Mouse (Mus musculus) right cerebral cortex, postnatal 36 days (tissue): ENCODE data around the gene Plekha4.
A peak's percentile ranks its signal among the peaks of the same experiment; 100 is the strongest.

Experiments
- DNase-seq, 2 experiments: peaks; one replicate each; pipeline ENCODE4 v3.0.0; 2022; ENCODE audit warnings: low spot score in 2 of 2, mixed read lengths in 1 of 2

The Plekha4 gene

GRCm38 (mm10) chr7:45568601-45569473 lies 42.7 kb downstream of the Plekha4 start:
- no peak for DNase-seq

GRCm38 (mm10) chr7:45570103-45570741 lies 44.1 kb downstream of the Plekha4 start, which contains the start of gene Bcat2:
Bcat2 (plus strand) TSS chr7:45570153.
- DNase-seq, result peak; percentile 37 to 47

GRCm38 (mm10) chr7:45571966-45572365 lies 45.8 kb downstream of the Plekha4 start:
- DNase-seq, result no peak

GRCm38 (mm10) chr7:45573954-45574353 lies 47.8 kb downstream of the Plekha4 start:
- no peak for DNase-seq

- DNase-seq, result no peak
Measured at GRCm38 (mm10) chr7:45574472-45575379, 48.6 kb downstream of the Plekha4 start.

GRCm38 (mm10) chr7:45585923-45586322 lies 59.8 kb downstream of the Plekha4 start:
- no peak for DNase-seq

- DNase-seq, result no peak
Measured at GRCm38 (mm10) chr7:45587631-45588592, 61.8 kb downstream of the Plekha4 start.

GRCm38 (mm10) chr7:45589173-45589572 lies 63.0 kb downstream of the Plekha4 start:
- peak; percentile 98 to 99 for DNase-seq

GRCm38 (mm10) chr7:45589898-45590297 lies 63.8 kb downstream of the Plekha4 start:
- DNase-seq, result no peak

- no peak for DNase-seq
Measured at GRCm38 (mm10) chr7:45590874-45591273, 64.7 kb downstream of the Plekha4 start.

GRCm38 (mm10) chr7:45591880-45592279 lies 65.8 kb downstream of the Plekha4 start:
- DNase-seq, result no peak

GRCm38 (mm10) chr7:45593118-45593815 lies 67.1 kb downstream of the Plekha4 start:
- peak; percentile 18 to 37 for DNase-seq

GRCm38 (mm10) chr7:45595176-45595575 lies 69.0 kb downstream of the Plekha4 start:
- no peak for DNase-seq

GRCm38 (mm10) chr7:45596107-45596506 lies 70.0 kb downstream of the Plekha4 start:
- DNase-seq, result no peak

- no peak for DNase-seq
Measured at GRCm38 (mm10) chr7:45597013-45597412, 70.9 kb downstream of the Plekha4 start.

- no peak for DNase-seq
Measured at GRCm38 (mm10) chr7:45597527-45597926, 71.4 kb downstream of the Plekha4 start.

GRCm38 (mm10) chr7:45598960-45599879 lies 73.1 kb downstream of the Plekha4 start:
- no peak for DNase-seq
